Mouse (Mus musculus) effector memory CD4-positive, alpha-beta T cell, adult 7 months (primary cell): ENCODE data around the gene Evc2. TPM values are rescaled to one million over a fixed set of nuclear protein-coding genes. Genes with fewer than 3 reads are reported as not detected.

Experiments used
- polyA plus RNA-seq: library from polyadenylated mRNA; unstranded; fragments of 100-300 nt; shearing (Covaris generic); gene quantifications from one replicate; pipeline ENCODE4 v1.2.1, GENCODE M21; 2017

Gene Evc2
- not detected for polyA plus RNA-seq

DNA sequence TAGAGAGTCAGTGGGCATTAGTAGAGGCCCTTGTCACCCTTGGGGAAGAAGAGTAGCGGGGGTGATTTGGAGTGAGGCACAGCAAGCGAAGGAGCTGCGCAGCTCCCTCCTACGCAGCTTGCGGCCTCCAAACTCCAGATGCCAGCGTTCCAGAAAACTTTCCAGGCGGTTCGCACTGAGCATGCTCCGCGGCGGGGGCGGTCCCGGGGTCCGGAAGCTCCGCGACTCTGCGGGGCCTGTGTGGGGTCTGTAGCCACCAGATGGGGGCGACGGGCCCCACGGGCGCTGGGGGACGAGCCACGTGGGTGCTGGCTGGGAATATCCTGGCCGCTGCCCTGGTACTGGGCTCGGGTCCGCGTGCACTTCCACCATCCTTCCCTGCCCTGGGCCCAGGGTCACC lies at the start of gene Evc2:
Gene Evc2, plus strand, starts transcription at position 212 of the 400 bp plus-strand sequence.

GRCm38 (mm10) chr5:37336485-37337105 lies 1.7 kb upstream of the Evc2 start, which contains the start of gene Evc:
Evc (minus strand) TSS chr5:37336894.

Other genes with a start within 250 kb of the Evc2 start
- gene Crmp1, start 96.6 kb upstream of the Evc2 start, polyA plus RNA-seq: 15.5 TPM
- 0.37 TPM for gene Evc, start 1.6 kb upstream of the Evc2 start, polyA plus RNA-seq